Mouse (Mus musculus): ENCODE results near the gene Slc22a1.

DNA sequence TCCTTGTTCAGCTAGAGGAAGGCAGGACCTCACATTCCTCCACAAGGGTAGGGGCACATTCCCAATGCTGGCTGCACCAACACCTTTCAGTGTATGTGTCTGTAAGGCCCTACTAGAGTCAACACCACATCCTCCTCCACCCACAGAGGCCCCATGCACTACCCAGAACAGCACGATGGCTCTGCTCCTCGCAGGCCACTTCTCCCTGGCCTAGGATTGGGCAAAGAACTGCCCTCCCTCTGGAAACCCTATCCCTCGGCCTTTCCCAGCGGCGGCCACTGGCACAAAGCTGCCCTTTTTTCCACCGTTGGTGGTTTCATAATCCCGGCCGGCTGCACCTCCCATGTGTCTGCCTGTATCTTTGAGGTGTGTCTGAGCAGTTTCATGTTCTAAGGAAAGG is 47.0 kb upstream of the Slc22a1 start:
- TF ChIP-seq EP300 (IDR thresholded peaks at IDR 0.05) (no peak), CTCF (IDR thresholded peaks at IDR 0.05) (no peak)
